In genomic region chr19:16875631-16876457, GRCm38 (mm10) we compare ENCODE assay signal across 13 mouse cellular contexts. TPM values are rescaled to one million over a fixed set of nuclear protein-coding genes. Genes with fewer than 3 reads are reported as not detected.
A peak's percentile ranks its signal among the peaks of the same experiment; 100 is the strongest.
DNase-seq lines count a peak whose midpoint lies in the region; ATAC-seq and TF ChIP-seq lines count a peak whose summit lies in the region.
"Had no signal": no experiment of that assay in that cellular context is flagged by ENCODE, and none has a peak within 500 bp of the region (broad histone marks: within the 10 kb centered on the region; RNA-seq: fewer than 3 reads in every experiment).

No protein-coding gene starts in this region.

- peaks cover 11 to 33% of the 10 kb centered on the region in 2 experiments; a peak in 3 of 4 replicates for H3K4me1 ChIP-seq in heart, embryonic 14.5 days (ENCODE audit: control insufficient read depth in 2 of 2, insufficient read depth in 2 of 2, low read length in 2 of 2)
- H3K4me1 ChIP-seq in embryonic facial prominence, embryonic 14.5 days (ENCODE audit: control insufficient read depth, insufficient read depth, low read length), result peaks cover 18% of the 10 kb centered on the region; the same call in 1 of the 2 replicates
- peaks cover 43% of the 10 kb centered on the region for H3K4me1 ChIP-seq in limb, embryonic 13.5 days

- H3K4me2 ChIP-seq in heart, embryonic 14.5 days (ENCODE audit: low read length), result peak overlapping the region; percentile 21; the same call in 1 of the 2 replicates
- H3K4me2 ChIP-seq in embryonic facial prominence, embryonic 14.5 days (ENCODE audit: low read depth, low read length), result peak overlapping the region; percentile 31
- H3K4me2 ChIP-seq in limb, embryonic 13.5 days (replicated peaks), result peak overlapping the region; percentile 45

- intact Hi-C loops in gastrocnemius, adult 2 months (cut with DNase I), result no loop called here

- H3K27ac ChIP-seq in heart, embryonic 14.5 days (replicated peaks in 1 of 2; ENCODE audit: control insufficient read depth in 1 of 2, insufficient read depth in 1 of 2, low read depth in 2 of 2, low read length in 2 of 2), result no peak overlapping the region
- H3K27ac ChIP-seq in embryonic facial prominence, embryonic 14.5 days (replicated peaks; ENCODE audit: low read depth, low read length), result no peak overlapping the region
- no peak overlapping the region for H3K27ac ChIP-seq in limb, embryonic 13.5 days
- no peak overlapping the region for H3K27ac ChIP-seq in gastrocnemius, adult 2 months

- no peak overlapping the region for H3K9ac ChIP-seq in heart, embryonic 14.5 days (ENCODE audit: low read length)
- no peak overlapping the region for H3K9ac ChIP-seq in embryonic facial prominence, embryonic 14.5 days (ENCODE audit: low read depth, low read length)
- no peak overlapping the region for H3K9ac ChIP-seq in limb, embryonic 13.5 days

- H3K4me3 ChIP-seq in heart, embryonic 14.5 days (ENCODE audit: control insufficient read depth in 1 of 2, insufficient read depth in 1 of 2, low read depth in 1 of 2, low read length in 2 of 2), result peak overlapping the region in 1 of 2 experiments; percentile 7; a peak in 1 of 4 replicates
- peak overlapping the region; percentile 10; the same call in 1 of the 2 replicates for H3K4me3 ChIP-seq in embryonic facial prominence, embryonic 14.5 days (ENCODE audit: low read depth, low read length)
- peak overlapping the region; percentile 21 for H3K4me3 ChIP-seq in limb, embryonic 13.5 days
- H3K4me3 ChIP-seq in gastrocnemius, adult 2 months, result no peak overlapping the region

- WGBS in heart, embryonic 14.5 days, result under 1% methylated on average over 34 of the region's 34 CpGs
- whole genome bisulfite sequencing in embryonic facial prominence, embryonic 14.5 days, result 2% methylated on average over 34 of the region's 34 CpGs
- 1% methylated on average over 34 of the region's 34 CpGs for WGBS in limb, embryonic 13.5 days

- DNase-seq in heart, postnatal 4 days, result no peak
- peak; percentile 25 for DNase-seq in ES-CJ7 (ENCODE audit: low read depth, low spot score)
- no peak for DNase-seq in embryonic facial prominence, embryonic 14.5 days (ENCODE audit: low spot score)
- DNase-seq in gastrocnemius, adult 2 months, result no peak
- no peak for DNase-seq in lung, postnatal 25 days (ENCODE audit: low spot score)
- DNase-seq: kidney, adult 11 months; lung, adult 18-20 months had no signal

- H3K9me3 ChIP-seq in heart, embryonic 14.5 days (ENCODE audit: control insufficient read depth, low read length), result no peaks in the 10 kb centered on the region
- H3K9me3 ChIP-seq in embryonic facial prominence, embryonic 14.5 days (ENCODE audit: control insufficient read depth, low read length), result no peaks in the 10 kb centered on the region
- H3K9me3 ChIP-seq in limb, embryonic 13.5 days, result no peaks in the 10 kb centered on the region

- H3K27me3 ChIP-seq in heart, embryonic 14.5 days (ENCODE audit: control insufficient read depth, insufficient read depth, low read length), result peaks cover 93% of the 10 kb centered on the region
- H3K27me3 ChIP-seq in embryonic facial prominence, embryonic 14.5 days (replicated peaks; ENCODE audit: control insufficient read depth, insufficient read depth, low read length), result peaks cover 96% of the 10 kb centered on the region
- H3K27me3 ChIP-seq in limb, embryonic 13.5 days, result peaks cover 94% of the 10 kb centered on the region

- no peak for TF ChIP-seq CTCF in gastrocnemius, adult 2 months (IDR thresholded peaks at IDR 0.05)

- no peak for ATAC-seq in heart, embryonic 14.5 days (ENCODE audit: insufficient number of reproducible peaks, insufficient read depth, low FRiP score, low read depth)
- no peak for ATAC-seq in embryonic facial prominence, embryonic 14.5 days (ENCODE audit: low read depth)
- no peak for ATAC-seq in limb, embryonic 13.5 days (ENCODE audit: low FRiP score, low read depth)
- no peak for ATAC-seq in activated CD4-positive, CD25-positive, alpha-beta regulatory T cell, adult 4 months

- H3K36me3 ChIP-seq in heart, embryonic 14.5 days (ENCODE audit: control insufficient read depth, insufficient read depth, low read length), result no peaks in the 10 kb centered on the region
- no peaks in the 10 kb centered on the region for H3K36me3 ChIP-seq in embryonic facial prominence, embryonic 14.5 days (ENCODE audit: control insufficient read depth, insufficient read depth, low read length)
- no peaks in the 10 kb centered on the region for H3K36me3 ChIP-seq in limb, embryonic 13.5 days

RNA-seq across cellular contexts. Expression of gene Foxb2, which starts 2.2 kb away (rescaled TPM):
- not detected in 2 replicates for polyA plus RNA-seq in heart, embryonic 14.5 days (2014; fragmentation: Nextera tagmentation; extraction: Ambion mirVana)
- total RNA-seq in heart, postnatal 4 days (2021), result not detected
- polyA plus RNA-seq in embryonic facial prominence, embryonic 14.5 days (2014; fragmentation: Nextera tagmentation; extraction: Ambion mirVana), result not detected in 2 replicates
- 0.13 TPM in 1 of 2 replicates, not detected in the other for polyA plus RNA-seq in limb, embryonic 13.5 days (2015; fragmentation: Nextera tagmentation; extraction: Ambion mirVana)
- not detected for total RNA-seq in gastrocnemius, adult 2 months (2021)
- polyA plus RNA-seq in activated CD4-positive, CD25-positive, alpha-beta regulatory T cell, adult 4 months (2017; shearing (Covaris generic)), result not detected
- total RNA-seq: layer of hippocampus, postnatal 10 days had no signal
- polyA plus RNA-seq: neural tube, embryonic 14.5 days; small intestine, adult 2 months had no signal
